Mouse (Mus musculus) liver, postnatal 0 days (tissue): Measurements from ENCODE around the gene Psmd8. TPM values are rescaled to one million over a fixed set of nuclear protein-coding genes. Genes with fewer than 3 reads are reported as not detected.

Experiments used
- ATAC-seq: fragments of 200-750 bp; cut with Nextera tagmentation; 2 replicates; pipeline ENCODE4 v1.8.0; 2017; ENCODE audit warnings: mild to moderate bottlenecking, moderate library complexity
- DNase-seq: peaks from one replicate; pipeline ENCODE4 v3.0.0-alpha.2; 2016
- H3K27ac ChIP-seq: fragments of 300-500 bp; sonication (generic); 2 replicates; pipeline ENCODE4 v1.5.1; 2014; ENCODE audit warnings: antibody characterized with exemption, moderate library complexity, mild to moderate bottlenecking, low read depth
- H3K27me3 ChIP-seq: fragments of 300-500 bp; sonication (generic); 2 replicates; pipeline ENCODE4 v1.6.1; 2014; ENCODE audit warnings: low read length, control low read depth, mixed read lengths; ENCODE audit not compliant: insufficient read depth
- H3K36me3 ChIP-seq: fragments of 300-500 bp; sonication (generic); replicated peaks from 2 replicates; pipeline ENCODE4 v1.6.1; 2014; ENCODE audit warnings: mild to moderate bottlenecking, control low read depth, low read length, moderate library complexity, mixed read lengths; ENCODE audit not compliant: insufficient read depth
- H3K4me1 ChIP-seq: fragments of 300-500 bp; sonication (generic); 2 replicates; pipeline ENCODE4 v1.6.1; 2014; ENCODE audit warnings: antibody characterized with exemption, mild to moderate bottlenecking, control low read depth; ENCODE audit not compliant: insufficient read depth
- H3K4me2 ChIP-seq: fragments of 300-500 bp; sonication (generic); 2 replicates; pipeline ENCODE4 v1.6.1; 2014; ENCODE audit warnings: low read depth, mild to moderate bottlenecking, low read length, moderate library complexity, mixed read lengths
- H3K4me3 ChIP-seq: fragments of 300-500 bp; sonication (generic); 2 replicates; pipeline ENCODE4 v1.5.1; 2014; ENCODE audit warnings: low read depth, low read length
- H3K9ac ChIP-seq: fragments of 300-500 bp; sonication (generic); replicated peaks from 2 replicates; pipeline ENCODE4 v1.6.1; 2014; ENCODE audit warnings: mild to moderate bottlenecking, moderate library complexity
- H3K9me3 ChIP-seq: fragments of 300-500 bp; sonication (generic); 2 replicates; pipeline ENCODE4 v1.6.1; 2016; ENCODE audit warnings: mild to moderate bottlenecking, control low read depth, low read length, mixed read lengths
- CTCF ChIP-seq: sonication (generic); IDR thresholded peaks from 2 replicates; pipeline ENCODE4 v1.5.1; 2016; ENCODE audit warnings: antibody characterized with exemption, low read depth
- EP300 ChIP-seq: IDR thresholded peaks from 2 replicates; pipeline ENCODE4 v1.6.1; 2016; ENCODE audit warnings: antibody characterized with exemption, low read depth, mild to moderate bottlenecking
- WGBS: fragments of 180-500 bp; shearing (Covaris S2); extraction: QIAGEN DNeasy Blood & Tissue Kit; methylation state at CpG from one replicate; pipeline ENCODE4 v1.1.7; 2014; ENCODE audit not compliant: insufficient replicate concordance; 5-methylcytosine and 5-hydroxymethylcytosine counted together
- polyA plus RNA-seq: library from polyadenylated mRNA; unstranded; fragments of >200 nt; fragmentation: Nextera tagmentation; extraction: Ambion mirVana; gene quantifications from 2 replicates; pipeline ENCODE4 v1.2.1, GENCODE M21; 2015

Gene Psmd8
- polyA plus RNA-seq, 1 experiment from 2014 or later: 143 TPM

- H3K9ac ChIP-seq: no peak overlapping the region
- no peaks in the 10 kb centered on the region for H3K27me3 ChIP-seq
- no peak for ATAC-seq
- no peak overlapping the region for H3K4me3 ChIP-seq
- no peak overlapping the region for H3K4me2 ChIP-seq
- no peak for DNase-seq
- no peak overlapping the region for H3K27ac ChIP-seq
- H3K4me1 ChIP-seq: no peaks in the 10 kb centered on the region
- no peaks in the 10 kb centered on the region for H3K9me3 ChIP-seq
- 59% methylated on average over 16 of the region's 16 CpGs for WGBS
- TF ChIP-seq EP300 (no peak), CTCF (no peak)
- H3K36me3 ChIP-seq: no peaks in the 10 kb centered on the region
These were observed 43.1 kb downstream of the Psmd8 start for GRCm38 (mm10) chr7:29137429-29137828.

DNA sequence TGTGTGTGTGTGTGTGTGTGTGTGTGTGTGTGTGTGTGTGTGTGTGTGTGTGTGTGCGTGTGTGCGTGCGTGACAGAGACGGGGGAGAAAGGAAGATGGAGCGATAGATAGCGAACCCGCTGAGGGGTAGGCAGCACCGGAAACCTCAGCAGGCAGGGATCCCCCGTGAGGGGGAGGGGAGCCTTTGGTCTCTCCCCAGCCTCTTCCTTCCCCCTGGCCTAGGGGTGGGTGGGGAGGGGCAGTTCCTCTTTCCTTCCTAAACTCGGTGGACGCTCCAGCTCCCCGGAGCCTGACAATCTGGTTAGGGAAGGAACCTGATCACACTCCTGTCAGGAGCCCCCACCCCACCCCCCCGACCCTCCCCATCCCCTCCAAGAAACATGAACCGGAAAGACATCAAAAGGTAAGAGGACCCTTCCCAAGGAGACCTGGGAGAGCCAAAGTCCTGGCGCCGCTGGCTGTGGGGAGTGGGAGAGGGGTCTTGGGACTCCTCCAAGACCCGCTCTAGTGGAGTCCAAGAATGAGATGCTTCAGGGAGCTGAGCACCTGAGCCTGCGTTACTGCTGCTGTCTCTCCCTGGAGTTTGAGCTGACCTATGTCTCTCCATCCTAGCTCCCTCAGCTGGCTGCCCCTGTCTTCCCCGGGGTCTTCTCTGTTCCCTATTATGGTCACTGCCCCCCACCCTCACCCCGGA lies 45.7 kb downstream of the Psmd8 start, which contains the start of gene Rasgrp4:
Rasgrp4 (plus strand) TSS at position 159 of the 694 bp plus-strand sequence.
- Histone ChIP-seq H3K9me3 (no peaks in the 10 kb centered on the region), H3K27me3 (no peaks in the 10 kb centered on the region), H3K4me2 (peak within 1 kb of the TSS; percentile 58), H3K4me3 (peak within 1 kb of the TSS; percentile 43), H3K36me3 (no peaks in the 10 kb centered on the region), H3K9ac (peak within 1 kb of the TSS; percentile 56), H3K27ac (no peak within 1 kb of the TSS), H3K4me1 (no peaks in the 10 kb centered on the region)
- DNase-seq (peak; percentile 63), ATAC-seq (0 out of 2 replicates have a peak, but pooled peaks have one; percentile 23)
- TF ChIP-seq CTCF (no peak), EP300 (no peak)
- WGBS: 2% methylated on average over 17 of the region's 20 CpGs

DNA sequence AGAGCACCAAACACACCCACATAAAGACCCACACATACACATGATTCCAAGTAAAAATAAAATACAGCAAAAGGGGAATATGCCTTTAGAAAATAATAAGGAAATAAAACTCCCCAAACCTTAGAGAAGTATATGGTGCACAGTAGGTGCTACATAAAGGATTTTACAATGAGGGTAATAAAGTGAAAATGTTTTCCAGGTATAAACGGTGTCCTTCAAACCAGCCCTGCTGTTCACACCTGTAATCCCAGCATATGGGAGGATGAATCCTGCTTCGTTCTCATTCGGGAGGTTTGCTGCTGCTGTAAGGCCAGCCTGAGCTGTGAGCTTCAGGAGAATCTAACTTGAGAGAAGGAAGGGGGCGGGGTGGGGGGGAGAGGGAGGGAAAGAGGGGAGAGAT lies 46.3 kb downstream of the Psmd8 start:
- TF ChIP-seq EP300 (no peak), CTCF (no peak)
- Histone ChIP-seq H3K36me3 (no peaks in the 10 kb centered on the region), H3K4me3 (peak overlapping the region; percentile 17; the same call in 1 of the 2 replicates), H3K9ac (no peak overlapping the region), H3K9me3 (no peaks in the 10 kb centered on the region), H3K27me3 (no peaks in the 10 kb centered on the region), H3K4me2 (peak overlapping the region; percentile 58), H3K27ac (no peak overlapping the region), H3K4me1 (no peaks in the 10 kb centered on the region)
- ATAC-seq (no peak), DNase-seq (no peak)
- 3% methylated on average over 4 of the region's 4 CpGs for WGBS

- Histone ChIP-seq H3K4me1 (peaks cover 10% of the 10 kb centered on the region), H3K36me3 (no peaks in the 10 kb centered on the region), H3K9me3 (no peaks in the 10 kb centered on the region), H3K27me3 (0 out of 2 replicates have a peak, but pooled peaks cover 8% of the 10 kb centered on the region), H3K27ac (no peak overlapping the region), H3K4me2 (no peak overlapping the region), H3K4me3 (no peak overlapping the region), H3K9ac (no peak overlapping the region)
- 45% methylated on average over 2 of the region's 2 CpGs for WGBS
- DNase-seq: no peak
- no peak for ATAC-seq
- TF ChIP-seq EP300: no peak
- peak; percentile 68 for TF ChIP-seq CTCF
These were observed 51.8 kb downstream of the Psmd8 start for GRCm38 (mm10) chr7:29128725-29129124.

DNA sequence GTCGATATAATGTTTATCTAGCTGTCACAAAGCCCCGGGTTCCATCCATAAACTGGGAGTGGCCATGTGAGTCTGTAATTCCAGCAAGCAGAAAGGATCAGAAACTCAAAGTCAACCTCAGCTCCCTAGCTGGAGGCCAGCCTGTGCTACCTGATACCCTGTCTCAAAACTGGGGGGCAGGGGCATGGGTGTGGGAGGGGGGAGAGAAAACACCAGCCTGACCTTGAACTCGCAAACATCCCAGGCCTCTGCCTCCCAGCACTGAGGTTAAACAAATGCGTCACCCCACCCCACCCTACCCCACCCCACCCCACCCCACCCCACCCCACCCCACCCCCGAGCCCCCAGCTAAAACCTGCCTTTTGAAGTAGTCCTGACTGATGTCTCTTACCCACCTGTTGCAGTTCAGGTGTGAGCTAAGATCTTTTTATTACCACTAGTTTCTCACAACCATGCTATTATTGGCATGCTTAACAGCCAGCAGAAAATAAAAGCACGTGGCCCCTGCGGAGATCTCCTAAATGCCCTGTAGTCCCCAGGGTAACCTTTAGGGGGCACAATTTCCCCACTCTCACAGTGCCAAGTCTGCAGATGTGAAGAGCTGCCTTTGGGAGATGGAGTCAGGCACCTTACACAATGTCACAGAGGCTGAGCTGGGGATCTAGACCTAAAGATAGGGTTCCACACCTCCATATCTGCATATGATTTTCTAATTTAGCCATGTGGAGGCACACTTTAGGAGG lies 54.2 kb downstream of the Psmd8 start:
- Histone ChIP-seq H3K9ac (no peak overlapping the region), H3K9me3 (no peaks in the 10 kb centered on the region), H3K27me3 (0 out of 2 replicates have a peak, but pooled peaks cover 8% of the 10 kb centered on the region), H3K4me3 (no peak overlapping the region), H3K4me1 (peaks cover 14% of the 10 kb centered on the region), H3K36me3 (no peaks in the 10 kb centered on the region), H3K27ac (no peak overlapping the region), H3K4me2 (no peak overlapping the region)
- TF ChIP-seq EP300: no peak
- peak; percentile 79 for TF ChIP-seq CTCF
- ATAC-seq (peak; percentile 51), DNase-seq (peak; percentile 75)
- WGBS: 14% methylated on average over 7 of the region's 7 CpGs

GRCm38 (mm10) chr7:29124970-29125369 lies 55.5 kb downstream of the Psmd8 start, which contains the start of gene Ryr1:
Ryr1 (minus strand) TSS chr7:29125179.
- Histone ChIP-seq H3K27me3 (0 out of 2 replicates have a peak, but pooled peaks cover 8% of the 10 kb centered on the region), H3K4me2 (peak within 1 kb of the TSS; percentile 66), H3K4me3 (peak within 1 kb of the TSS; percentile 14), H3K9ac (no peak within 1 kb of the TSS; the same call in 1 of the 2 replicates), H3K4me1 (peaks cover 14% of the 10 kb centered on the region), H3K9me3 (no peaks in the 10 kb centered on the region), H3K36me3 (no peaks in the 10 kb centered on the region), H3K27ac (no peak within 1 kb of the TSS)
- WGBS: under 1% methylated on average over 16 of the region's 16 CpGs
- ATAC-seq: peak; percentile 72
- peak; percentile 78 for DNase-seq
- TF ChIP-seq EP300 (no peak), CTCF (no peak)

Other genes with a start within 250 kb of the Psmd8 start
- gene Actn4, start 218.4 kb downstream of the Psmd8 start, polyA plus RNA-seq: 76.3 and 81.2 TPM in 2 replicates
- gene Eif3k, start 198.8 kb downstream of the Psmd8 start, polyA plus RNA-seq: 162 and 166 TPM in 2 replicates
- 11.9 and 16.5 TPM in 2 replicates for gene Map4k1, start 198.7 kb downstream of the Psmd8 start, polyA plus RNA-seq
- gene Ryr1, start 55.5 kb downstream of the Psmd8 start, polyA plus RNA-seq: 0.09 and 0.33 TPM in 2 replicates
- gene Rasgrp4, start 45.9 kb downstream of the Psmd8 start, polyA plus RNA-seq: 0.94 and 1.7 TPM in 2 replicates
- gene Fam98c, start 24.5 kb downstream of the Psmd8 start, polyA plus RNA-seq: 10.5 and 12.5 TPM in 2 replicates
- gene Ggn, start 10.5 kb downstream of the Psmd8 start, polyA plus RNA-seq: not detected in 2 replicates
- gene Spred3, start 10.3 kb downstream of the Psmd8 start, polyA plus RNA-seq: 0.13 and 0.21 TPM in 2 replicates
- gene Catsperg1, start 33.3 kb upstream of the Psmd8 start, polyA plus RNA-seq: 0.09 and 0.17 TPM in 2 replicates
- gene Kcnk6, start 51.8 kb upstream of the Psmd8 start, polyA plus RNA-seq: 0.90 and 1.4 TPM in 2 replicates
- gene Yif1b, start 57.6 kb upstream of the Psmd8 start, polyA plus RNA-seq: 45.0 and 46.8 TPM in 2 replicates
- gene 2200002D01Rik, start 67.8 kb upstream of the Psmd8 start, polyA plus RNA-seq: 1.9 and 3.3 TPM in 2 replicates
- 84.8 and 94.7 TPM in 2 replicates for gene Spint2, start 101.2 kb upstream of the Psmd8 start, polyA plus RNA-seq
- gene Ppp1r14a, start 108.6 kb upstream of the Psmd8 start, polyA plus RNA-seq: 5.5 and 5.8 TPM in 2 replicates
- 0.63 and 0.69 TPM in 2 replicates for gene Dpf1, start 123.2 kb upstream of the Psmd8 start, polyA plus RNA-seq